8 mouse cellular contexts compared by ENCODE assay signal in genomic region chr3:142443710-142444043, GRCm38 (mm10). TPM values are rescaled to one million over a fixed set of nuclear protein-coding genes. Genes with fewer than 3 reads are reported as not detected.
DNase-seq lines count a peak whose midpoint lies in the region; ATAC-seq and TF ChIP-seq lines count a peak whose summit lies in the region.
"Had no signal": no experiment of that assay in that cellular context is flagged by ENCODE, and none has a peak within 500 bp of the region (broad histone marks: within the 10 kb centered on the region; RNA-seq: fewer than 3 reads in every experiment).

No protein-coding gene starts in this region.

- no peak for DNase-seq in heart, adult 11 months
- DNase-seq in kidney, adult 9 months, result no peak
- DNase-seq in CH12.LX (ENCODE audit: extremely low read depth), result no peak
- DNase-seq in cerebellum, postnatal 10 days, result no peak

- TF ChIP-seq CTCF in CH12.LX (conservative IDR thresholded peaks at IDR 0.05 in 1 of 2, IDR thresholded peaks at IDR 0.05 in 1 of 2; ENCODE audit: low read depth in 2 of 2, low read length in 2 of 2), result no peak

- H3K4me2 ChIP-seq in heart, embryonic 13.5 days, result peak overlapping the region; percentile 58
- H3K4me2 ChIP-seq in kidney, embryonic 16.5 days (replicated peaks; ENCODE audit: low read depth, low read length), result peak overlapping the region; percentile 30; the same call in 1 of the 2 replicates
- H3K4me2 ChIP-seq in CH12.LX (ENCODE audit: insufficient read depth, low read depth, poor library complexity, severe bottlenecking), result peak overlapping the region; percentile 97
- H3K4me2 ChIP-seq in embryonic facial prominence, embryonic 15.5 days (replicated peaks), result 0 out of 2 replicates have a peak overlapping the region, but pooled peaks have one; percentile 24

- no peak for ATAC-seq in heart, embryonic 13.5 days (ENCODE audit: extremely low read depth, insufficient number of reproducible peaks, low FRiP score, low TSS enrichment)
- no peak for ATAC-seq in kidney, embryonic 16.5 days (ENCODE audit: low FRiP score, low TSS enrichment)
- no peak for ATAC-seq in embryonic facial prominence, embryonic 15.5 days (ENCODE audit: insufficient number of reproducible peaks, low FRiP score, low TSS enrichment, low read depth)

- H3K36me3 ChIP-seq in heart, embryonic 13.5 days, result no peaks in the 10 kb centered on the region
- no peaks in the 10 kb centered on the region for H3K36me3 ChIP-seq in kidney, embryonic 16.5 days (ENCODE audit: insufficient read depth, low read length)
- no peaks in the 10 kb centered on the region for H3K36me3 ChIP-seq in CH12.LX (replicated peaks in 1 of 2; ENCODE audit: control insufficient read depth in 1 of 2, insufficient read depth in 1 of 2, low read length in 1 of 2)
- no peaks in the 10 kb centered on the region for H3K36me3 ChIP-seq in embryonic facial prominence, embryonic 15.5 days

- peaks cover 66% of the 10 kb centered on the region for H3K4me1 ChIP-seq in heart, embryonic 13.5 days
- H3K4me1 ChIP-seq in kidney, embryonic 16.5 days (ENCODE audit: insufficient read depth, low read length), result peaks cover 31% of the 10 kb centered on the region
- peaks cover 0 to 7% of the 10 kb centered on the region in 2 experiments; a peak in 3 of 4 replicates for H3K4me1 ChIP-seq in CH12.LX (ENCODE audit: control insufficient read depth in 1 of 2, insufficient read depth in 2 of 2)
- H3K4me1 ChIP-seq in embryonic facial prominence, embryonic 15.5 days, result peaks cover 6% of the 10 kb centered on the region; the same call in 1 of the 2 replicates

- no peak for TF ChIP-seq POLR2A in CH12.LX (IDR thresholded peaks at IDR 0.05; ENCODE audit: low read depth, low read length)

- peak overlapping the region; percentile 90 for H3K27ac ChIP-seq in heart, embryonic 13.5 days (replicated peaks)
- H3K27ac ChIP-seq in kidney, embryonic 16.5 days (ENCODE audit: low read length), result no peak overlapping the region
- H3K27ac ChIP-seq in CH12.LX (ENCODE audit: insufficient read depth, low read depth), result no peak overlapping the region
- no peak overlapping the region for H3K27ac ChIP-seq in embryonic facial prominence, embryonic 15.5 days (replicated peaks)
- H3K27ac ChIP-seq: liver, embryonic 14.5 days had no signal

- WGBS in heart, embryonic 13.5 days, result 13% methylated on average over 4 of the region's 4 CpGs
- 52% methylated on average over 4 of the region's 4 CpGs for WGBS in kidney, embryonic 16.5 days
- WGBS in embryonic facial prominence, embryonic 15.5 days, result 43% methylated on average over 4 of the region's 4 CpGs

- no peak for TF ChIP-seq EP300 in CH12.LX (IDR thresholded peaks at IDR 0.05; ENCODE audit: low read length)

- no peaks in the 10 kb centered on the region for H3K9me3 ChIP-seq in heart, embryonic 13.5 days
- H3K9me3 ChIP-seq in kidney, embryonic 16.5 days (ENCODE audit: low read length), result no peaks in the 10 kb centered on the region
- no peaks in the 10 kb centered on the region for H3K9me3 ChIP-seq in CH12.LX (replicated peaks; ENCODE audit: low read length)
- H3K9me3 ChIP-seq in embryonic facial prominence, embryonic 15.5 days (replicated peaks), result no peaks in the 10 kb centered on the region

- no peaks in the 10 kb centered on the region for H3K79me2 ChIP-seq in CH12.LX (replicated peaks; ENCODE audit: control insufficient read depth, extremely low read depth, insufficient read depth, poor library complexity, severe bottlenecking)

- 0 out of 2 replicates have a peak overlapping the region, but pooled peaks have one; percentile 52 for H3K9ac ChIP-seq in heart, embryonic 13.5 days
- H3K9ac ChIP-seq in kidney, embryonic 16.5 days (replicated peaks; ENCODE audit: low read length), result no peak overlapping the region
- no peak overlapping the region for H3K9ac ChIP-seq in CH12.LX (ENCODE audit: insufficient read depth, low read depth)
- no peak overlapping the region for H3K9ac ChIP-seq in embryonic facial prominence, embryonic 15.5 days
- H3K9ac ChIP-seq: liver, embryonic 14.5 days had no signal

- in situ Hi-C loops in CH12.LX (cut with MboI; ENCODE audit: low pct_ligation_motif_present, low pct_unique_long_range_greater_than_20kb, low sequenced_read_pairs), result no loop called here

- H3K27me3 ChIP-seq in heart, embryonic 13.5 days (replicated peaks), result no peaks in the 10 kb centered on the region
- no peaks in the 10 kb centered on the region for H3K27me3 ChIP-seq in kidney, embryonic 16.5 days (ENCODE audit: insufficient read depth, low read length)
- H3K27me3 ChIP-seq in CH12.LX (replicated peaks), result peaks cover 2% of the 10 kb centered on the region
- no peaks in the 10 kb centered on the region for H3K27me3 ChIP-seq in embryonic facial prominence, embryonic 15.5 days

- peak overlapping the region; percentile 23; the same call in 1 of the 2 replicates for H3K4me3 ChIP-seq in heart, embryonic 13.5 days
- H3K4me3 ChIP-seq in kidney, embryonic 16.5 days (ENCODE audit: low read length), result no peak overlapping the region
- H3K4me3 ChIP-seq in CH12.LX (replicated peaks in 1 of 3; ENCODE audit: low read depth in 2 of 3, low read length in 2 of 3, poor library complexity in 1 of 3), result no peak overlapping the region
- no peak overlapping the region for H3K4me3 ChIP-seq in embryonic facial prominence, embryonic 15.5 days (replicated peaks)

- TF ChIP-seq RAD21 in CH12.LX (IDR thresholded peaks at IDR 0.05; ENCODE audit: low read depth, low read length), result no peak

- dilution Hi-C loops in CH12.LX (cut with MboI; ENCODE audit: extremely low pct_ligation_motif_present, extremely low pct_unique_long_range_greater_than_20kb, low sequenced_read_pairs), result no loop called here

TF ChIP-seq in CH12.LX, 34 proteins besides CTCF, POLR2A, EP300 and RAD21:
- TF ChIP-seq E2F4 (IDR thresholded peaks at IDR 0.05; ENCODE audit: insufficient replicate concordance, low read depth, low read length), result no peak
- TF ChIP-seq ETS1 (conservative IDR thresholded peaks at IDR 0.05; ENCODE audit: low read depth, low read length), result no peak
- TF ChIP-seq KAT2A (IDR thresholded peaks at IDR 0.05; ENCODE audit: insufficient replicate concordance, low read length), result no peak
- no peak for TF ChIP-seq JUN (IDR thresholded peaks at IDR 0.05; ENCODE audit: insufficient read depth, low read depth, low read length)
- TF ChIP-seq ZKSCAN1 (IDR thresholded peaks at IDR 0.05; ENCODE audit: borderline replicate concordance, low read depth, low read length), result no peak
- no peak for TF ChIP-seq MXI1 (IDR thresholded peaks at IDR 0.05; ENCODE audit: low read depth, low read length)
- TF ChIP-seq HCFC1 (IDR thresholded peaks at IDR 0.05; ENCODE audit: low read depth, low read length), result no peak
- TF ChIP-seq RCOR1 (conservative IDR thresholded peaks at IDR 0.05; ENCODE audit: low read depth, low read length), result no peak
- TF ChIP-seq IRF4 (IDR thresholded peaks at IDR 0.05; ENCODE audit: low read depth, low read length), result no peak

RNA-seq across cellular contexts. Expression of gene Pdlim5, which starts 48.2 kb away (rescaled TPM):
- 169 and 191 TPM in 2 replicates for polyA plus RNA-seq in heart, embryonic 13.5 days (2015; fragmentation: Nextera tagmentation; extraction: Ambion mirVana)
- 47.9 and 50.7 TPM in 2 replicates for polyA plus RNA-seq in kidney, embryonic 16.5 days (2015; fragmentation: Nextera tagmentation; extraction: Ambion mirVana)
- total RNA-seq in CH12.LX (2012; rRNA removed) (20.7 and 22.0 TPM in 2 replicates), CH12.LX (2014; rRNA removed) (22.8 and 23.2 TPM in 2 replicates)
- polyA plus RNA-seq in CH12.LX (2012; ENCODE audit: insufficient read length, low read depth), result 22.8 and 24.6 TPM in 2 replicates
- polyA plus RNA-seq in embryonic facial prominence, embryonic 15.5 days (2015; fragmentation: Nextera tagmentation; extraction: Ambion mirVana), result 40.5 and 45.5 TPM in 2 replicates

RNA-seq across cellular contexts. Expression of gene Gbp5, which starts 50.1 kb away (rescaled TPM):
- 0.09 TPM in 2 replicates for polyA plus RNA-seq in heart, embryonic 13.5 days (2015; fragmentation: Nextera tagmentation; extraction: Ambion mirVana)
- polyA plus RNA-seq in kidney, embryonic 16.5 days (2015; fragmentation: Nextera tagmentation; extraction: Ambion mirVana), result 0.05 TPM in 1 of 2 replicates, not detected in the other
- total RNA-seq in CH12.LX (2012; rRNA removed) (8.3 and 16.1 TPM in 2 replicates), CH12.LX (2014; rRNA removed) (1.3 and 1.8 TPM in 2 replicates)
- polyA plus RNA-seq in CH12.LX (2012; ENCODE audit: insufficient read length, low read depth), result 4.7 and 4.8 TPM in 2 replicates
- 0.09 and 0.12 TPM in 2 replicates for polyA plus RNA-seq in embryonic facial prominence, embryonic 15.5 days (2015; fragmentation: Nextera tagmentation; extraction: Ambion mirVana)

Comparison
In these comparisons a context has a peak if more than half of its experiments do, and no peak if none do; other contexts are left out.
1. H3K4me2 ChIP-seq: peak in every context shown above with its lines; median percentile 97 in CH12.LX; 58 in heart, embryonic 13.5 days; 30 in kidney, embryonic 16.5 days; 24 in embryonic facial prominence, embryonic 15.5 days.